ENCODE assay signal across 9 mouse cellular contexts in the genomic region with DNA sequence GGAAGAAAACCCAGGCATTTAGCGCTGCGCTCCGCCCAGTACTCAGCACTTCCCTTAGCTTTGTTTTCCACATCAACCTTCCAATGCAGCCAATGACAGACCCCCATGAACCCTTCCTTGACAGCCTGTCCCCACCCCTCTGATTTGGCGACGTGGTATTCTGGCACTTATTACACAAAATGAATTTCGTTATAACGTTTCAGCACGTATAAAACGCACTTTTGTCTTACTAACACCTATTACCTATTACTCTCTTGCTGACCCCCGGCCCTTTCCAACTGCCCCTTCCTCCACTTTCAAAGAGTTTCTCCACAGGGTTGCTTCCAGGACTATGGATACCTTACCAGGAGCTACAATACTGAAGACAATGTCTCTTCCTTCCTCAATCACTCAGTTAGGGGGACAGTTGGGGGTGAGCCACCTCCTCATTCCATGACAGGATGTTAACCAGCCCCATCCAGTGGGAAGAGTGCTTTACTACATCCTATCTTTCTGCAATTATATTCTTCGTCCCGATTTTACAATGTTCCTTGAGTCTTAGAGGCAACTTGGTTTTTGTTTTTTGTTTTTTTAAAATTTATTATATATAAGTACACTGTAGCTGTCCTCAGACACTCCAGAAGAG. TPM values are rescaled to one million over a fixed set of nuclear protein-coding genes. Genes with fewer than 3 reads are reported as not detected.
A peak's percentile ranks its signal among the peaks of the same experiment; 100 is the strongest.
DNase-seq lines count a peak whose midpoint lies in the region; ATAC-seq and TF ChIP-seq lines count a peak whose summit lies in the region.
"Had no signal": no experiment of that assay in that cellular context is flagged by ENCODE, and none has a peak within 500 bp of the region (broad histone marks: within the 10 kb centered on the region; RNA-seq: fewer than 3 reads in every experiment).

No protein-coding gene starts in this region.

- TF ChIP-seq POLR2A in liver, adult 2 months (IDR thresholded peaks at IDR 0.05; ENCODE audit: extremely low read depth, insufficient read depth, low read length), result no peak

- H3K4me2 ChIP-seq in embryonic facial prominence, embryonic 15.5 days (replicated peaks), result peak overlapping the region; percentile 75
- H3K4me2 ChIP-seq in intestine, embryonic 16.5 days (ENCODE audit: low read depth, low read length), result peak overlapping the region; percentile 84
- H3K4me2 ChIP-seq in neural tube, embryonic 12.5 days (replicated peaks), result peak overlapping the region; percentile 61

- H3K27me3 ChIP-seq in liver, adult 2 months (ENCODE audit: control insufficient read depth, insufficient read depth, low read length), result no peaks in the 10 kb centered on the region
- no peaks in the 10 kb centered on the region for H3K27me3 ChIP-seq in embryonic facial prominence, embryonic 15.5 days
- H3K27me3 ChIP-seq in intestine, embryonic 16.5 days (replicated peaks; ENCODE audit: control insufficient read depth, insufficient read depth, low read length), result no peaks in the 10 kb centered on the region
- H3K27me3 ChIP-seq in neural tube, embryonic 12.5 days (replicated peaks), result no peaks in the 10 kb centered on the region

- no peak overlapping the region for H3K4me3 ChIP-seq in liver, adult 2 months (ENCODE audit: insufficient read depth, low read depth, low read length)
- H3K4me3 ChIP-seq in embryonic facial prominence, embryonic 15.5 days (replicated peaks), result peak overlapping the region; percentile 42
- peak overlapping the region; percentile 45 for H3K4me3 ChIP-seq in intestine, embryonic 16.5 days (ENCODE audit: low read length)
- H3K4me3 ChIP-seq in neural tube, embryonic 12.5 days, result no peak overlapping the region

- H3K79me2 ChIP-seq in liver, adult 2 months (ENCODE audit: control insufficient read depth, insufficient read depth, low read length), result no peaks in the 10 kb centered on the region

- WGBS in liver, adult 2 months, result 12% methylated on average over 12 of the region's 12 CpGs
- 8% methylated on average over 12 of the region's 12 CpGs for WGBS in embryonic facial prominence, embryonic 15.5 days
- 7% methylated on average over 12 of the region's 12 CpGs for whole genome bisulfite sequencing in intestine, embryonic 16.5 days
- WGBS in neural tube, embryonic 12.5 days, result 10% methylated on average over 12 of the region's 12 CpGs

- H3K4me1 ChIP-seq in liver, adult 2 months (ENCODE audit: control insufficient read depth, insufficient read depth, low read length), result peaks cover 2% of the 10 kb centered on the region; the same call in 1 of the 2 replicates
- H3K4me1 ChIP-seq in embryonic facial prominence, embryonic 15.5 days, result peaks cover 53% of the 10 kb centered on the region
- peaks cover 34% of the 10 kb centered on the region for H3K4me1 ChIP-seq in intestine, embryonic 16.5 days (ENCODE audit: control insufficient read depth, insufficient read depth, low read length)
- H3K4me1 ChIP-seq in neural tube, embryonic 12.5 days, result peaks cover 46% of the 10 kb centered on the region

- no peak for ATAC-seq in embryonic facial prominence, embryonic 15.5 days (ENCODE audit: insufficient number of reproducible peaks, low FRiP score, low TSS enrichment, low read depth)
- peak; percentile 34 for ATAC-seq in intestine, embryonic 16.5 days
- 0 out of 2 replicates have a peak, but pooled peaks have one; percentile 15 for ATAC-seq in neural tube, embryonic 12.5 days (ENCODE audit: low FRiP score, low read depth)

- no peaks in the 10 kb centered on the region; the same call in 1 of the 2 replicates for H3K36me3 ChIP-seq in liver, adult 2 months (ENCODE audit: control insufficient read depth, insufficient read depth, low read length)
- peaks cover 43% of the 10 kb centered on the region for H3K36me3 ChIP-seq in embryonic facial prominence, embryonic 15.5 days
- H3K36me3 ChIP-seq in intestine, embryonic 16.5 days (ENCODE audit: control insufficient read depth, insufficient read depth, low read length), result peaks cover 15% of the 10 kb centered on the region
- H3K36me3 ChIP-seq in neural tube, embryonic 12.5 days, result peaks cover 39% of the 10 kb centered on the region

- peak overlapping the region; percentile 19 for H3K9ac ChIP-seq in liver, adult 2 months (ENCODE audit: low read depth, low read length)
- no peak overlapping the region; the same call in 1 of the 2 replicates for H3K9ac ChIP-seq in embryonic facial prominence, embryonic 15.5 days
- peak overlapping the region; percentile 75 for H3K9ac ChIP-seq in intestine, embryonic 16.5 days (ENCODE audit: low read depth, low read length)
- H3K9ac ChIP-seq in neural tube, embryonic 12.5 days, result no peak overlapping the region

- DNase-seq in liver, adult 2 months (ENCODE audit: extremely low read depth, low read depth, low spot score), result no peak
- no peak for DNase-seq in liver
- no peak for DNase-seq in yolk sac, embryonic 10.5 days (ENCODE audit: low spot score)
- no peak for DNase-seq in urinary bladder, postnatal 25 days (ENCODE audit: low spot score)
- no peak for DNase-seq in ovary, postnatal 14 days (ENCODE audit: low spot score)

- no peak for TF ChIP-seq CTCF in liver, adult 2 months (IDR thresholded peaks at IDR 0.05; ENCODE audit: low read depth, low read length)

- no peaks in the 10 kb centered on the region for H3K9me3 ChIP-seq in embryonic facial prominence, embryonic 15.5 days (replicated peaks)
- H3K9me3 ChIP-seq in intestine, embryonic 16.5 days (ENCODE audit: control insufficient read depth, low read length), result no peaks in the 10 kb centered on the region
- H3K9me3 ChIP-seq in neural tube, embryonic 12.5 days, result no peaks in the 10 kb centered on the region

- peak overlapping the region; percentile 41 for H3K27ac ChIP-seq in liver, adult 2 months (replicated peaks; ENCODE audit: insufficient read depth, low read depth, low read length)
- peak overlapping the region; percentile 95 for H3K27ac ChIP-seq in embryonic facial prominence, embryonic 15.5 days (replicated peaks)
- peak overlapping the region; percentile 93 for H3K27ac ChIP-seq in intestine, embryonic 16.5 days (ENCODE audit: low read length)
- peak overlapping the region; percentile 95 for H3K27ac ChIP-seq in neural tube, embryonic 12.5 days

RNA-seq across cellular contexts. Expression of gene Sema3b, which starts 4.0 kb away (rescaled TPM):
- total RNA-seq in liver, adult 2 months (2014; rRNA removed), result 0.13 and 0.37 TPM in 2 replicates
- polyA plus RNA-seq in liver, adult 2 months (2012; rRNA removed), result 0.68 and 0.83 TPM in 2 replicates
- polyA plus RNA-seq in embryonic facial prominence, embryonic 15.5 days (2015; fragmentation: Nextera tagmentation; extraction: Ambion mirVana), result 21.2 and 22.7 TPM in 2 replicates
- polyA plus RNA-seq in intestine, embryonic 16.5 days (2015; fragmentation: Nextera tagmentation; extraction: Ambion mirVana), result 50.4 and 54.9 TPM in 2 replicates
- 4.7 and 4.8 TPM in 2 replicates for polyA plus RNA-seq in neural tube, embryonic 12.5 days (2016; fragmentation: Nextera tagmentation; extraction: Ambion mirVana)
- total RNA-seq: common myeloid progenitor, adult 5-6 weeks had no signal

RNA-seq across cellular contexts. Expression of gene Gnai2, which starts 22.1 kb away (rescaled TPM):
- 31.6 and 44.8 TPM in 2 replicates for total RNA-seq in liver, adult 2 months (2014; rRNA removed)
- polyA plus RNA-seq in liver, adult 2 months (2012; rRNA removed), result 117 and 122 TPM in 2 replicates
- polyA plus RNA-seq in embryonic facial prominence, embryonic 15.5 days (2015; fragmentation: Nextera tagmentation; extraction: Ambion mirVana), result 458 and 459 TPM in 2 replicates
- polyA plus RNA-seq in intestine, embryonic 16.5 days (2015; fragmentation: Nextera tagmentation; extraction: Ambion mirVana), result 301 and 311 TPM in 2 replicates
- polyA plus RNA-seq in neural tube, embryonic 12.5 days (2016; fragmentation: Nextera tagmentation; extraction: Ambion mirVana), result 465 and 488 TPM in 2 replicates

RNA-seq across cellular contexts. Expression of gene Ifrd2, which starts 25.6 kb away (rescaled TPM):
- total RNA-seq in liver, adult 2 months (2014; rRNA removed), result 21.5 and 32.2 TPM in 2 replicates
- polyA plus RNA-seq in liver, adult 2 months (2012; rRNA removed), result 54.6 and 56.2 TPM in 2 replicates
- 46.8 and 47.1 TPM in 2 replicates for polyA plus RNA-seq in embryonic facial prominence, embryonic 15.5 days (2015; fragmentation: Nextera tagmentation; extraction: Ambion mirVana)
- polyA plus RNA-seq in intestine, embryonic 16.5 days (2015; fragmentation: Nextera tagmentation; extraction: Ambion mirVana), result 79.0 and 89.6 TPM in 2 replicates
- polyA plus RNA-seq in neural tube, embryonic 12.5 days (2016; fragmentation: Nextera tagmentation; extraction: Ambion mirVana), result 20.6 and 23.3 TPM in 2 replicates

RNA-seq across cellular contexts. Expression of gene Hyal3, which starts 32.4 kb away (rescaled TPM):
- 0.13 and 0.18 TPM in 2 replicates for total RNA-seq in liver, adult 2 months (2014; rRNA removed)
- 0.29 and 0.54 TPM in 2 replicates for polyA plus RNA-seq in liver, adult 2 months (2012; rRNA removed)
- 2.0 TPM in 2 replicates for polyA plus RNA-seq in embryonic facial prominence, embryonic 15.5 days (2015; fragmentation: Nextera tagmentation; extraction: Ambion mirVana)
- 0.66 and 0.68 TPM in 2 replicates for polyA plus RNA-seq in intestine, embryonic 16.5 days (2015; fragmentation: Nextera tagmentation; extraction: Ambion mirVana)
- 0.84 and 1.5 TPM in 2 replicates for polyA plus RNA-seq in neural tube, embryonic 12.5 days (2016; fragmentation: Nextera tagmentation; extraction: Ambion mirVana)

RNA-seq across cellular contexts. Expression of gene Naa80, which starts 34.4 kb away (rescaled TPM):
- 12.3 and 12.8 TPM in 2 replicates for total RNA-seq in liver, adult 2 months (2014; rRNA removed)
- polyA plus RNA-seq in liver, adult 2 months (2012; rRNA removed), result 88.5 and 130 TPM in 2 replicates
- 21.5 and 22.8 TPM in 2 replicates for polyA plus RNA-seq in embryonic facial prominence, embryonic 15.5 days (2015; fragmentation: Nextera tagmentation; extraction: Ambion mirVana)
- polyA plus RNA-seq in intestine, embryonic 16.5 days (2015; fragmentation: Nextera tagmentation; extraction: Ambion mirVana), result 19.2 and 20.2 TPM in 2 replicates
- polyA plus RNA-seq in neural tube, embryonic 12.5 days (2016; fragmentation: Nextera tagmentation; extraction: Ambion mirVana), result 12.6 and 15.8 TPM in 2 replicates

Comparison
In these comparisons a context has a peak if more than half of its experiments do, and no peak if none do; other contexts are left out.
1. H3K27ac ChIP-seq: peak in every context shown above with its lines; median percentile 95 in embryonic facial prominence, embryonic 15.5 days; 95 in neural tube, embryonic 12.5 days; 93 in intestine, embryonic 16.5 days; 41 in liver, adult 2 months.
2. H3K4me3 ChIP-seq: peak in embryonic facial prominence, embryonic 15.5 days (single experiment) and intestine, embryonic 16.5 days (single experiment); none in liver, adult 2 months (single experiment) and neural tube, embryonic 12.5 days (single experiment).
3. H3K9ac ChIP-seq: peak in liver, adult 2 months (single experiment) and intestine, embryonic 16.5 days (single experiment); none in embryonic facial prominence, embryonic 15.5 days (single experiment) and neural tube, embryonic 12.5 days (single experiment).
4. Peak in every context shown above with its lines, with median percentiles within 50 percentile points of each other: H3K4me2 ChIP-seq.